Mouse (Mus musculus): ENCODE data around the gene Rcl1. TPM values are rescaled to one million over a fixed set of nuclear protein-coding genes. Genes with fewer than 3 reads are reported as not detected.

The Rcl1 gene
- total and polyA plus RNA-seq, 3 experiments: 32.8 to 57.4 (median 47.1) TPM

DNA sequence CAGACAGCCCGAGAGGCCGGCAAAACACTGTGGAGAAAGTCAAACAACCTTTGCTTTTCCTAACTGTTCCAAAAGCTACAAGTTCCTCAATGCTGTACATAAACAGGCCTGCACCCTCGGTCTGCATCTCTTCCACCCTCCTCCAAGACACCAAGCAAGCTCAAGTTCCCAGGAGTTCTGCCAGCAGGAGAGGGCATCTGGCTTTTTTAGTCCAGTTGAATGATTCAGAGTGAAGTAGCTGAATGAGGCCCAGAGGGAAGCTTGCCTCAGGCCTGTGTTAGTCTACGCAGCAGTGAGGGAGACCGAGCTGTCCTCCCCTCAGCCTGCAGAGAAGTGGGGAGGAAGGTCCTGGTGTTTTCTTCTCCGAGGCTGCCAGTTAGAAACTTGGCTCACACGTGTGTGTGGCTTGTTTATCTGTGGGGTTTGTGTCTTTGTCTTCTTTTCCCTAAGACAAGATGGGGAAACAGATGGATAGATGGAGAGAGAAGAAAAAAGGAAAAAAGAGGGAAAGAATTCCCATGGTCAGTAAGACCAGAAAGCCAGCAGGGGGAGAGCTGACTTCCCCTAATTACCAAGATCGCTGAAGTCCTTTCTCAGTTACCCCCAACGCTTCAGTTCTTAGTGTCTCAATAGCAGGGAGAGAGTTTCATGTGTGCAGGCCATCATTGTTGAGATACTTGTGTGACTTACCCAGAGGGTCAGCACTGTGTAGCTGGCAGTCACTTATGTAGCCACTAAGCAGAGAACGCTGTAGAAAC is 38.7 kb downstream of the Rcl1 start:
- H3K27me3 ChIP-seq (ENCODE audit: insufficient read depth, low read length): no peaks in the 10 kb centered on the region
- DNase-seq (ENCODE audit: low spot score) (no peak), ATAC-seq (ENCODE audit: extremely low read depth, insufficient number of reproducible peaks, low FRiP score, poor library complexity, severe bottlenecking) (no peak)
- no peak overlapping the region for H3K4me3 ChIP-seq (ENCODE audit: low read depth, low read length)
- H3K4me1 ChIP-seq (ENCODE audit: insufficient read depth, low read depth, low read length): peaks cover 80% of the 10 kb centered on the region
- no peaks in the 10 kb centered on the region for H3K9me3 ChIP-seq (replicated peaks)
- peaks cover 91% of the 10 kb centered on the region for H3K36me3 ChIP-seq (replicated peaks)
- TF ChIP-seq POLR2AphosphoS5 (IDR thresholded peaks at IDR 0.05; ENCODE audit: insufficient replicate concordance, low read depth, low read length): no peak
- TF ChIP-seq CTCF (IDR thresholded peaks at IDR 0.05; ENCODE audit: low read depth, low read length): no peak
- TF ChIP-seq TAL1 (conservative IDR thresholded peaks at IDR 0.05; ENCODE audit: low read depth, low read length): no peak
- no peak for TF ChIP-seq GATA1 (IDR thresholded peaks at IDR 0.05; ENCODE audit: borderline replicate concordance, low read length)
- no peak for TF ChIP-seq GATA2 (IDR thresholded peaks at IDR 0.05; ENCODE audit: borderline replicate concordance, low read depth, low read length)

DNA sequence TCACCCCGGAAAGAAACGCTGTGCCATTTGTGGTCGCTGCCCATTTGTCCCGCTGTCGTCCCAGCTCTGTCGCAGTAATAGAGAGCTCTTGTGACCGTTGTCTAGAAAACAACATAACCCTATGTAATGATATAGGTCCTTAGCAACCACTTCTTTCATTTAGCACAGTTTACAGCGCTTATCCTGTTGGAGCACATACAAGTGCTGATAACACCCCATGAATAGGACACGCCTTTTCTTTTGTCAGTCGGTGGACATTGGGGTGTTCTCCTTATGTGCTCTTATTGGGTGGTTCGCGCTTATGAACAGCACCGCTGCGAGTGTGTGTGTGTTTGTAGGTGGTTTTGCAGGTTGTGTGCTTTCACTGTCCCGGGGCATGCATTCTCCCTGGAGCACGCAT is 39.8 kb downstream of the Rcl1 start:
- Histone ChIP-seq H3K36me3 (replicated peaks) (peaks cover 91% of the 10 kb centered on the region), H3K27me3 (ENCODE audit: insufficient read depth, low read length) (no peaks in the 10 kb centered on the region), H3K4me1 (ENCODE audit: insufficient read depth, low read depth, low read length) (peaks cover 70% of the 10 kb centered on the region), H3K9me3 (replicated peaks) (no peaks in the 10 kb centered on the region), H3K4me3 (ENCODE audit: low read depth, low read length) (no peak overlapping the region)
- no peak for DNase-seq (ENCODE audit: low spot score)
- no peak for ATAC-seq (ENCODE audit: extremely low read depth, insufficient number of reproducible peaks, low FRiP score, poor library complexity, severe bottlenecking)
- TF ChIP-seq GATA1 (IDR thresholded peaks at IDR 0.05; ENCODE audit: borderline replicate concordance, low read length) (no peak), CTCF (IDR thresholded peaks at IDR 0.05; ENCODE audit: low read depth, low read length) (no peak), GATA2 (IDR thresholded peaks at IDR 0.05; ENCODE audit: borderline replicate concordance, low read depth, low read length) (no peak), TAL1 (conservative IDR thresholded peaks at IDR 0.05; ENCODE audit: low read depth, low read length) (no peak), POLR2AphosphoS5 (IDR thresholded peaks at IDR 0.05; ENCODE audit: insufficient replicate concordance, low read depth, low read length) (no peak)

DNA sequence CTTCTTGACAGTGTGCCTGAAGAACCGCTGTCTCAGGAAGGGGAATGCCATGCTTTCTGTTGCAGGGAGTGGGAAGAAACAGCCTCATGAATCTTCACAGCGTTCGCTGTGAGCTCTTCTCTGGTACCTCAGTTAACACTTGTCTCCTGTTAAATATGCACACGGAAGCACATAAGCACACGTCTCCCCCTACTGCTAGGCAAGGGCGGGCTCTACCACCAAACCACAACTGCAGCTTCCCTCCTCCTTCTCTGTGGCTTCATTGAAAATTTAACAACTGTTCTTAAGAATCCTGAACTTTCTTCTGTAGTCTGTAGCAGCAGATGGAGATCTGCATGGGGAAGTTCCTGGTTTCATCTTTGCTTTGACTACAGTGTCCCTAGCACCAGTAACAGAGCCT is 41.1 kb downstream of the Rcl1 start:
- Histone ChIP-seq H3K27me3 (ENCODE audit: insufficient read depth, low read length) (no peaks in the 10 kb centered on the region), H3K4me3 (ENCODE audit: low read depth, low read length) (no peak overlapping the region), H3K9me3 (replicated peaks) (no peaks in the 10 kb centered on the region), H3K36me3 (replicated peaks) (peaks cover 94% of the 10 kb centered on the region), H3K4me1 (ENCODE audit: insufficient read depth, low read depth, low read length) (peaks cover 60% of the 10 kb centered on the region)
- peak; percentile 34 for ATAC-seq (ENCODE audit: extremely low read depth, insufficient number of reproducible peaks, low FRiP score, poor library complexity, severe bottlenecking)
- no peak for TF ChIP-seq TAL1 (conservative IDR thresholded peaks at IDR 0.05; ENCODE audit: low read depth, low read length)
- no peak for TF ChIP-seq POLR2AphosphoS5 (IDR thresholded peaks at IDR 0.05; ENCODE audit: insufficient replicate concordance, low read depth, low read length)
- no peak for TF ChIP-seq GATA2 (IDR thresholded peaks at IDR 0.05; ENCODE audit: borderline replicate concordance, low read depth, low read length)
- TF ChIP-seq CTCF (IDR thresholded peaks at IDR 0.05; ENCODE audit: low read depth, low read length): no peak
- DNase-seq (ENCODE audit: low spot score): peak; percentile 51

DNA sequence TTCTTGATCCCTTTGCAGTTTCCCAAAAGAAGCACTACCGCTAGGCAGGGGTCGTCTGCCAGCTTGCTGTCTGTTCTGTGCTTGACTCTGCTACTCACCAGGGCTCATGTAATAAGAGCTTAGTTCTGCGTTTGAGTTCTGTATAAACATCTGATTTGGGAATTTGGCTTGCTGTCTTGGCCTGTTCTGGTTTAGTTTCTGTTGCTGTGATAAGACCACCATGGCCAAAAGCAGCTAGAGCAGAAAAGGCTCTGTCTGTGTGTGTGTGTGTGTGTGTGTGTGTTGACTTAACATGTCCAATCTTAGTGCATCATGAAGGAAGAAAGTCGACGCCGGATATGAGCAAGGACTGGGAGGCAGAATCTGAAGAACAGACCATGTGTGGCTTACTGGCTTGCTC is 44.2 kb downstream of the Rcl1 start:
- Histone ChIP-seq H3K27me3 (ENCODE audit: insufficient read depth, low read length) (no peaks in the 10 kb centered on the region), H3K36me3 (replicated peaks) (peaks cover 92% of the 10 kb centered on the region), H3K4me1 (ENCODE audit: insufficient read depth, low read depth, low read length) (peaks cover 35% of the 10 kb centered on the region), H3K4me3 (ENCODE audit: low read depth, low read length) (no peak overlapping the region), H3K9me3 (replicated peaks) (no peaks in the 10 kb centered on the region)
- TF ChIP-seq POLR2AphosphoS5 (IDR thresholded peaks at IDR 0.05; ENCODE audit: insufficient replicate concordance, low read depth, low read length) (no peak), GATA2 (IDR thresholded peaks at IDR 0.05; ENCODE audit: borderline replicate concordance, low read depth, low read length) (no peak), CTCF (IDR thresholded peaks at IDR 0.05; ENCODE audit: low read depth, low read length) (no peak), GATA1 (IDR thresholded peaks at IDR 0.05; ENCODE audit: borderline replicate concordance, low read length) (no peak), TAL1 (conservative IDR thresholded peaks at IDR 0.05; ENCODE audit: low read depth, low read length) (no peak)
- ATAC-seq (ENCODE audit: extremely low read depth, insufficient number of reproducible peaks, low FRiP score, poor library complexity, severe bottlenecking) (no peak), DNase-seq (ENCODE audit: low spot score) (no peak)

DNA sequence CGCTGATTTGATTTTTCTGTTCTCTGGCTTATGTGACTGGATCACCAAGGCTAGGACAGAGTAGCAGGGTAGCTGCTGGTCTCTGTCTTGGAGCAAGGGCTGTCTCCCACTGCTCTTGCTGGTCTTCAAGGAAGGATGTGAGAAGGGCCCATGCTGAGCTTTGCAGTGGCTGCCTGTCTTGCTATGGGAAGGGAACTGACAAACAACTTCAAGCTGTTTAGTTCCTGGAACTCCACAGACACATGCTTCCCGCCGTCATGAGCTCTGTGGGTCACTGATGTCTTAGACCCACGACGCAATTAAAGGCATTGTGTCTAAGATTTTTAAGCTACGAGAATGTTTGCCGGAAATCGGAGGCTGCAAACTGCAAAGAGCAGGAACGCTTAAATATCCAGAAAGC is 45.6 kb downstream of the Rcl1 start:
- Histone ChIP-seq H3K36me3 (replicated peaks) (peaks cover 78% of the 10 kb centered on the region), H3K9me3 (replicated peaks) (no peaks in the 10 kb centered on the region), H3K4me3 (ENCODE audit: low read depth, low read length) (no peak overlapping the region), H3K27me3 (ENCODE audit: insufficient read depth, low read length) (no peaks in the 10 kb centered on the region), H3K4me1 (ENCODE audit: insufficient read depth, low read depth, low read length) (peaks cover 22% of the 10 kb centered on the region)
- no peak for ATAC-seq (ENCODE audit: extremely low read depth, insufficient number of reproducible peaks, low FRiP score, poor library complexity, severe bottlenecking)
- no peak for DNase-seq (ENCODE audit: low spot score)
- no peak for TF ChIP-seq POLR2AphosphoS5 (IDR thresholded peaks at IDR 0.05; ENCODE audit: insufficient replicate concordance, low read depth, low read length)

DNA sequence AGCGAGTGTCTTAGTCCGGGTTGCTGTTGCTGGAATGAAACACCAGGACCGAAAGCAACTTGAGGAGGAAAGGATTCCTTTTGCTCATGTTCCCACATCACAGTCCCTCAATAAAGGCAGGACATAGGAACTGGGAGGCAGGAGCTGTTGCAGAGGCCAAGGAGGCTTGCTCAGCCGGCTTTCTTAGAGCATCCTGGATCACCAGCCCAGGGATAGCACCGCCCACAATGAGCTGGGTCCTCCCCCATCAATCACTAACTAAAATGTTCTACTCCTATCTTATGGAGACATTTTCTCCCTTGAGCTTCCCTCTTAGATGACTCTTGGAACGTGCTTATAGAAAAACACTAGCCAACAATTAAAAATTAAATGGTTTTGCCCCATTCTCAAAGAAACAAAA is 48.4 kb downstream of the Rcl1 start:
- no peak for TF ChIP-seq TAL1 (conservative IDR thresholded peaks at IDR 0.05; ENCODE audit: low read depth, low read length)
- TF ChIP-seq CTCF (IDR thresholded peaks at IDR 0.05; ENCODE audit: low read depth, low read length): no peak
- TF ChIP-seq GATA1 (IDR thresholded peaks at IDR 0.05; ENCODE audit: borderline replicate concordance, low read length): no peak
- TF ChIP-seq GATA2 (IDR thresholded peaks at IDR 0.05; ENCODE audit: borderline replicate concordance, low read depth, low read length): no peak
- no peak for TF ChIP-seq POLR2AphosphoS5 (IDR thresholded peaks at IDR 0.05; ENCODE audit: insufficient replicate concordance, low read depth, low read length)
- Histone ChIP-seq H3K4me3 (ENCODE audit: low read depth, low read length) (no peak overlapping the region), H3K27me3 (ENCODE audit: insufficient read depth, low read length) (no peaks in the 10 kb centered on the region), H3K9me3 (replicated peaks) (no peaks in the 10 kb centered on the region), H3K36me3 (replicated peaks) (peaks cover 51% of the 10 kb centered on the region), H3K4me1 (ENCODE audit: insufficient read depth, low read depth, low read length) (0 out of 2 replicates have a peak, but pooled peaks cover 2% of the 10 kb centered on the region)
- DNase-seq (ENCODE audit: low spot score): no peak
- ATAC-seq (ENCODE audit: extremely low read depth, insufficient number of reproducible peaks, low FRiP score, poor library complexity, severe bottlenecking): no peak
